In the genomic region with DNA sequence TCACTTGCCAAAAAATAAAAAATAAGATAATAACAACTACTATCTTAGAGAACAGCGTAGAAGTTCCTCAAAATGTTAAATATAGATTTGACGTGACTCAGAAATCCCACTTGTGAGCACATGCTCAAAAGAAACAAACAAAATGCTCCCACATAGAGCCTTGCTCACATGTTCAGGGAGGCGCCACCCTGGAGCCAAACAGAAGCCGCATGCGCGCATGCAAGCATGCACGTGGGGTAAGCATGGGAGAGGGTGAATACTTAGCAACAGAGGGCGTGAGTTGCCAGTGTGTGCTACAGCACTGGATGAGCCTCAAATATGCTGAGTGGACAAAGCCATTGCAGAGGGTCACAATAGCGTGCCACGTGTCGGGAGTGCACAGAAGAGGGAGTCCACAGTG, we compare ENCODE assay signal across 10 mouse cellular contexts. TPM values are rescaled to one million over a fixed set of nuclear protein-coding genes. Genes with fewer than 3 reads are reported as not detected.
DNase-seq lines count a peak whose midpoint lies in the region; ATAC-seq and TF ChIP-seq lines count a peak whose summit lies in the region.
"Had no signal": no experiment of that assay in that cellular context is flagged by ENCODE, and none has a peak within 500 bp of the region (broad histone marks: within the 10 kb centered on the region; RNA-seq: fewer than 3 reads in every experiment).

No protein-coding gene starts in this region.

- H3K4me1 ChIP-seq in olfactory bulb, adult 2 months (ENCODE audit: control insufficient read depth, insufficient read depth, low read length): peaks cover 19% of the 10 kb centered on the region
- H3K4me1 ChIP-seq: hindbrain, embryonic 15.5 days had no signal

- H3K27ac ChIP-seq in olfactory bulb, adult 2 months (ENCODE audit: insufficient read depth, low read depth, low read length): peak overlapping the region; percentile 9; the same call in 1 of the 2 replicates
- H3K27ac ChIP-seq: hindbrain, embryonic 15.5 days had no signal

- ATAC-seq in erythroblast, adult 5-6 weeks (replicated peaks; ENCODE audit: low FRiP score, poor library complexity, severe bottlenecking): no peak
- ATAC-seq: forebrain, embryonic 16.5 days had no signal

- WGBS in olfactory bulb, adult 2 months: 50% methylated on average over 11 of the region's 11 CpGs

- H3K4me3 ChIP-seq in olfactory bulb, adult 2 months (ENCODE audit: insufficient read depth, low read depth, low read length): no peak overlapping the region
- H3K4me3 ChIP-seq: hindbrain, embryonic 15.5 days had no signal

- TF ChIP-seq CTCF in olfactory bulb, adult 2 months (IDR thresholded peaks at IDR 0.05; ENCODE audit: insufficient read depth, low read depth, low read length): no peak

- no peak for TF ChIP-seq POLR2A in olfactory bulb, adult 2 months (IDR thresholded peaks at IDR 0.05; ENCODE audit: insufficient read depth, low read depth, low read length)

- DNase-seq in layer of hippocampus, adult 11-12 months (ENCODE audit: low spot score): peak; percentile 73
- DNase-seq in layer of hippocampus, postnatal 10 days (ENCODE audit: low spot score in 2 of 2): no peak
- DNase-seq in NIH3T3 (ENCODE audit: low read depth): peak; percentile 42
- DNase-seq in heart, postnatal 4 days: peak; percentile 37
- DNase-seq in ovary, postnatal 10 days (ENCODE audit: low spot score): no peak
- DNase-seq: adrenal gland, postnatal 36 days had no signal

RNA-seq across cellular contexts. Expression of a gene that starts 19.7 kb away (rescaled TPM):
- total RNA-seq in layer of hippocampus, postnatal 10 days (2021): 10 to 100 TPM; 14.0 to 14.4 TPM
- 1 to 10 TPM; 4.0 to 5.8 TPM for total RNA-seq in heart, postnatal 4 days (2021)
- not detected in 2 replicates for polyA plus RNA-seq in olfactory bulb, adult 2 months (2012; ENCODE audit: insufficient read depth, insufficient read length, low replicate concordance, missing spikeins)
- total RNA-seq in erythroblast, adult 5-6 weeks (2015; ENCODE audit: low replicate concordance): 0.63 and 2.1 TPM in 2 replicates
- 0.84 and 0.85 TPM in 2 replicates for total RNA-seq in erythroblast, adult 5-6 weeks (2017; ENCODE audit: low replicate concordance)

RNA-seq across cellular contexts. Expression of a gene that starts 28.9 kb away (rescaled TPM):
- total RNA-seq in layer of hippocampus, postnatal 10 days (2021): 1 to 10 TPM; 4.2 to 4.9 TPM
- 10 to 100 TPM; 21.2 to 25.1 TPM for total RNA-seq in heart, postnatal 4 days (2021)
- polyA plus RNA-seq in olfactory bulb, adult 2 months (2012; ENCODE audit: insufficient read depth, insufficient read length, low replicate concordance, missing spikeins): not detected in 2 replicates
- total RNA-seq in erythroblast, adult 5-6 weeks (2015; ENCODE audit: low replicate concordance): not detected in 2 replicates
- total RNA-seq in erythroblast, adult 5-6 weeks (2017; ENCODE audit: low replicate concordance): not detected in 2 replicates

RNA-seq across cellular contexts. Expression of a gene that starts 38.1 kb away (rescaled TPM):
- total RNA-seq in layer of hippocampus, postnatal 10 days (2021): 10 to 100 TPM; 37.9 to 39.6 TPM
- 10 to 100 TPM; 19.6 to 20.2 TPM for total RNA-seq in heart, postnatal 4 days (2021)
- polyA plus RNA-seq in olfactory bulb, adult 2 months (2012; ENCODE audit: insufficient read depth, insufficient read length, low replicate concordance, missing spikeins): not detected in 2 replicates
- 3.8 and 10.0 TPM in 2 replicates for total RNA-seq in erythroblast, adult 5-6 weeks (2015; ENCODE audit: low replicate concordance)
- 4.0 and 6.0 TPM in 2 replicates for total RNA-seq in erythroblast, adult 5-6 weeks (2017; ENCODE audit: low replicate concordance)

RNA-seq across cellular contexts. Expression of a gene that starts 55.0 kb away (rescaled TPM):
- total RNA-seq in layer of hippocampus, postnatal 10 days (2021): 10 to 100 TPM in 1 of 2 experiments, 1 to 10 TPM in 1; 9.3 to 10.7 TPM
- total RNA-seq in heart, postnatal 4 days (2021): 10 to 100 TPM; 20.2 to 24.4 TPM
- not detected in 2 replicates for polyA plus RNA-seq in olfactory bulb, adult 2 months (2012; ENCODE audit: insufficient read depth, insufficient read length, low replicate concordance, missing spikeins)
- total RNA-seq in erythroblast, adult 5-6 weeks (2015; ENCODE audit: low replicate concordance): 54.5 and 58.0 TPM in 2 replicates
- total RNA-seq in erythroblast, adult 5-6 weeks (2017; ENCODE audit: low replicate concordance): 7.7 and 18.0 TPM in 2 replicates

Comparison
In these comparisons a context has a peak if more than half of its experiments do, and no peak if none do; other contexts are left out.
1. DNase-seq: peak in layer of hippocampus, adult 11-12 months (single experiment), NIH3T3 (single experiment) and heart, postnatal 4 days (single experiment); none in layer of hippocampus, postnatal 10 days (0 of 2) and ovary, postnatal 10 days (single experiment).
2. RNA of a gene that starts 28.9 kb away (total RNA-seq): 21.2 to 25.1 TPM in heart, postnatal 4 days and 4.2 to 4.9 TPM in layer of hippocampus, postnatal 10 days; not detected in erythroblast, adult 5-6 weeks; every median in the first group is over 4 times any median in the second.